Mouse (Mus musculus): ENCODE data around the gene Clnk. TPM values are rescaled to one million over a fixed set of nuclear protein-coding genes. Genes with fewer than 3 reads are reported as not detected.

Gene Clnk
- total RNA-seq, 2 experiments from 2014 or later = not detected

GRCm38 (mm10) chr5:38775500-38775899 is 101.1 kb downstream of the Clnk start:
- DNase-seq (ENCODE audit: low spot score in 2 of 2) = no peak

- peak in 1 of 2 experiments; percentile 19 for DNase-seq (ENCODE audit: low spot score in 2 of 2)
Measured at GRCm38 (mm10) chr5:38754950-38755349, 121.7 kb downstream of the Clnk start.

GRCm38 (mm10) chr5:38752749-38753148 is 123.9 kb downstream of the Clnk start:
- no peak for DNase-seq (ENCODE audit: low spot score in 2 of 2)

GRCm38 (mm10) chr5:38708940-38709581 is 167.6 kb downstream of the Clnk start:
- no peak for DNase-seq (ENCODE audit: low spot score in 2 of 2)

GRCm38 (mm10) chr5:38707364-38708075 is 169.1 kb downstream of the Clnk start:
- DNase-seq (ENCODE audit: low spot score in 2 of 2) = no peak

- no peak for DNase-seq (ENCODE audit: low spot score in 2 of 2)
Measured at GRCm38 (mm10) chr5:38702941-38703340, 173.7 kb downstream of the Clnk start.

- no peak for DNase-seq (ENCODE audit: low spot score in 2 of 2)
Measured at GRCm38 (mm10) chr5:38702091-38702490, 174.5 kb downstream of the Clnk start.

GRCm38 (mm10) chr5:38698466-38698865 is 178.1 kb downstream of the Clnk start:
- no peak for DNase-seq (ENCODE audit: low spot score in 2 of 2)

- no peak for DNase-seq (ENCODE audit: low spot score in 2 of 2)
Measured at GRCm38 (mm10) chr5:38698046-38698445, 178.6 kb downstream of the Clnk start.

- no peak for DNase-seq (ENCODE audit: low spot score in 2 of 2)
Measured at GRCm38 (mm10) chr5:38696616-38697375, 179.8 kb downstream of the Clnk start.

GRCm38 (mm10) chr5:38692859-38693258 is 183.8 kb downstream of the Clnk start:
- no peak for DNase-seq (ENCODE audit: low spot score in 2 of 2)

GRCm38 (mm10) chr5:38689186-38689585 is 187.4 kb downstream of the Clnk start:
- DNase-seq (ENCODE audit: low spot score in 2 of 2) = no peak

- no peak for DNase-seq (ENCODE audit: low spot score in 2 of 2)
Measured at GRCm38 (mm10) chr5:38687694-38688093, 188.9 kb downstream of the Clnk start.

- DNase-seq (ENCODE audit: low spot score in 2 of 2) = peak; percentile 73 to 83
Measured at GRCm38 (mm10) chr5:38684164-38684911, 192.3 kb downstream of the Clnk start, which contains the start of gene Zfp518b. Gene Zfp518b, minus strand, starts transcription at chr5:38684826.

- DNase-seq (ENCODE audit: low spot score in 2 of 2) = no peak
Measured at GRCm38 (mm10) chr5:38658836-38659235, 217.8 kb downstream of the Clnk start.

Other genes starting within 250 kb of the Clnk start
- gene Zfp518b, start 192.0 kb downstream of the Clnk start, total RNA-seq (2021) = 10 to 100 TPM in 1 of 2 experiments, 1 to 10 TPM in 1; 8.2 to 10.7 TPM